Mouse (Mus musculus): ENCODE results near the gene Grik5.

DNA sequence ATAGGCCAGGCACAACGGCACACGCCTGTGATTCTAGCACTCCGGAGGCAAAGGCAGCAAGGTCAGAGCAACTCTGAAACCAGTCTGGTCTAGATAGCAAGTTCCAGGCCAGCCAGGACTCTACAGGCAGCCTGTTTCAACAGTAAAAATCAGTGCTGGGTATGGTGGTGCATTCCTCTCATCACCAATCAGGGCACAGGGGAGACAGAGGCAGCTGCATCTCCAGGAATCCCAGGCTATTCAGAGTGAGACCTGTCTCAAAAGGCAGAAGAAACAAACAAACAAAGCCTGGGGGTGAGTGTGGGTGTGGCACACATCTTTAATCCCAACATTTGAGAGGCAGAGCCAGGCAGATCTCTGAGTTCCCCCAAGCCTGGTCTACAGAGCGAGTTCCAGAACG lies 88.8 kb downstream of the Grik5 start:
- no peak for TF ChIP-seq CTCF (IDR thresholded peaks at IDR 0.05; ENCODE audit: extremely low read depth, insufficient read depth, low read length)
- TF ChIP-seq POLR2A (IDR thresholded peaks at IDR 0.05; ENCODE audit: extremely low read depth, insufficient read depth, low read length): no peak

All from cortical plate, adult 2 months (tissue).